In genomic region chr13:48228114-48228513, GRCm38 (mm10) we compare ENCODE assay signal across 8 mouse cellular contexts. TPM values are rescaled to one million over a fixed set of nuclear protein-coding genes. Genes with fewer than 3 reads are reported as not detected.
DNase-seq lines count a peak whose midpoint lies in the region; ATAC-seq and TF ChIP-seq lines count a peak whose summit lies in the region.

No protein-coding gene starts in this region.

- peak overlapping the region; percentile 62 for H3K4me2 ChIP-seq in neural tube, embryonic 11.5 days (ENCODE audit: low read depth)
- peak overlapping the region; percentile 66 for H3K4me2 ChIP-seq in liver, embryonic 11.5 days
- H3K4me2 ChIP-seq in stomach, postnatal 0 days (replicated peaks; ENCODE audit: low read depth), result peak overlapping the region; percentile 59

- WGBS in neural tube, embryonic 11.5 days, result 14% methylated on average over 4 of the region's 4 CpGs
- 23% methylated on average over 4 of the region's 4 CpGs for WGBS in liver, embryonic 11.5 days
- 22% methylated on average over 4 of the region's 4 CpGs for WGBS in stomach, postnatal 0 days

- H3K4me3 ChIP-seq in neural tube, embryonic 11.5 days (ENCODE audit: low read depth, low read length), result peak overlapping the region; percentile 28
- peak overlapping the region; percentile 40 for H3K4me3 ChIP-seq in liver, embryonic 11.5 days (ENCODE audit: low read depth, low read length)
- H3K4me3 ChIP-seq in stomach, postnatal 0 days (ENCODE audit: low read depth, low read length), result peak overlapping the region; percentile 32

- peak overlapping the region; percentile 92 for H3K27ac ChIP-seq in neural tube, embryonic 11.5 days (ENCODE audit: low read depth, low read length)
- peak overlapping the region; percentile 74 for H3K27ac ChIP-seq in liver, embryonic 11.5 days (ENCODE audit: low read depth, low read length)
- peak overlapping the region; percentile 78 for H3K27ac ChIP-seq in stomach, postnatal 0 days (replicated peaks)

- H3K27me3 ChIP-seq in neural tube, embryonic 11.5 days (ENCODE audit: control insufficient read depth, insufficient read depth, low read length), result no peaks in the 10 kb centered on the region
- no peaks in the 10 kb centered on the region; the same call in 1 of the 2 replicates for H3K27me3 ChIP-seq in liver, embryonic 11.5 days (replicated peaks; ENCODE audit: control insufficient read depth, insufficient read depth, low read length)
- no peaks in the 10 kb centered on the region for H3K27me3 ChIP-seq in stomach, postnatal 0 days (ENCODE audit: control insufficient read depth, insufficient read depth, low read length)

- DNase-seq in cerebellum, adult 9-10 months, result peak; percentile 11
- DNase-seq in cerebellum, postnatal 36 days, result no peak
- no peak for DNase-seq in neural tube, embryonic 11.5 days (ENCODE audit: low spot score)
- DNase-seq in neural tube, embryonic 10.5 days (ENCODE audit: extremely low spot score, low spot score), result no peak
- no peak for DNase-seq in liver, embryonic 11.5 days (ENCODE audit: low spot score)
- no peak for DNase-seq in stomach, postnatal 0 days (ENCODE audit: low spot score)
- no peak for DNase-seq in left cerebral cortex, postnatal 10 days (ENCODE audit: extremely low spot score in 1 of 2, low spot score in 2 of 2)
- no peak for DNase-seq in layer of hippocampus, adult 18-20 months (ENCODE audit: low spot score in 2 of 2)

- no peaks in the 10 kb centered on the region for H3K36me3 ChIP-seq in neural tube, embryonic 11.5 days (ENCODE audit: control insufficient read depth, insufficient read depth, low read length)
- H3K36me3 ChIP-seq in liver, embryonic 11.5 days (ENCODE audit: control insufficient read depth, insufficient read depth, low read length), result no peaks in the 10 kb centered on the region
- no peaks in the 10 kb centered on the region for H3K36me3 ChIP-seq in stomach, postnatal 0 days (ENCODE audit: control insufficient read depth, insufficient read depth, low read length)

- TF ChIP-seq EP300 in stomach, postnatal 0 days (optimal IDR thresholded peaks at IDR 0.05), result no peak

- no peaks in the 10 kb centered on the region for H3K9me3 ChIP-seq in neural tube, embryonic 11.5 days (ENCODE audit: control insufficient read depth, low read length)
- no peaks in the 10 kb centered on the region for H3K9me3 ChIP-seq in liver, embryonic 11.5 days (ENCODE audit: control insufficient read depth, low read length)
- no peaks in the 10 kb centered on the region for H3K9me3 ChIP-seq in stomach, postnatal 0 days (ENCODE audit: control insufficient read depth, low read length)

- no peak for TF ChIP-seq CTCF in stomach, postnatal 0 days (IDR thresholded peaks at IDR 0.05; ENCODE audit: low read depth)

- peaks cover 5% of the 10 kb centered on the region for H3K4me1 ChIP-seq in neural tube, embryonic 11.5 days (ENCODE audit: control insufficient read depth, insufficient read depth, low read length)
- peaks cover 4% of the 10 kb centered on the region for H3K4me1 ChIP-seq in liver, embryonic 11.5 days (replicated peaks; ENCODE audit: control insufficient read depth, insufficient read depth, low read length)
- H3K4me1 ChIP-seq in stomach, postnatal 0 days (replicated peaks; ENCODE audit: control insufficient read depth, insufficient read depth), result no peaks in the 10 kb centered on the region

- H3K9ac ChIP-seq in neural tube, embryonic 11.5 days (ENCODE audit: low read length), result peak overlapping the region; percentile 69
- peak overlapping the region; percentile 56 for H3K9ac ChIP-seq in liver, embryonic 11.5 days (ENCODE audit: low read depth, low read length)
- H3K9ac ChIP-seq in stomach, postnatal 0 days (ENCODE audit: low read length), result peak overlapping the region; percentile 38

- peak; percentile 55 for ATAC-seq in neural tube, embryonic 11.5 days (ENCODE audit: insufficient read depth, low FRiP score, low TSS enrichment)
- ATAC-seq in liver, embryonic 11.5 days (replicated peaks; ENCODE audit: low FRiP score), result peak; percentile 15; the same call in 1 of the 2 replicates
- no peak for ATAC-seq in stomach, postnatal 0 days (ENCODE audit: low FRiP score, low TSS enrichment)

- intact Hi-C loops in left cerebral cortex, postnatal 10 days (cut with DNase I), result no loop called here

RNA-seq across cellular contexts. Expression of gene Id4, which starts 32.9 kb away (rescaled TPM):
- polyA plus RNA-seq in neural tube, embryonic 11.5 days (2014; fragmentation: Nextera tagmentation; extraction: Ambion mirVana), result 49.5 and 52.5 TPM in 2 replicates
- 1.2 and 1.6 TPM in 2 replicates for polyA plus RNA-seq in liver, embryonic 11.5 days (2014; fragmentation: Nextera tagmentation; extraction: Ambion mirVana)
- 15.4 and 20.3 TPM in 2 replicates for polyA plus RNA-seq in stomach, postnatal 0 days (2015; fragmentation: Nextera tagmentation; extraction: Ambion mirVana)
- 10 to 100 TPM; 20.2 to 27.1 TPM for total RNA-seq in left cerebral cortex, postnatal 10 days (2021)
- total RNA-seq in layer of hippocampus, adult 18-20 months (2021), result 10 to 100 TPM; 52.9 to 53.3 TPM
